Mouse (Mus musculus) heart, postnatal 0 days (tissue): ENCODE results near the gene Snap91. TPM values are rescaled to one million over a fixed set of nuclear protein-coding genes. Genes with fewer than 3 reads are reported as not detected.
A peak's percentile ranks its signal among the peaks of the same experiment; 100 is the strongest.

ENCODE experiments used
- ATAC-seq: fragments of 200-750 bp; cut with Nextera tagmentation; 2 replicates; pipeline ENCODE4 v1.8.0; 2017; ENCODE audit warnings: low read depth, moderate number of reproducible peaks, moderate library complexity; ENCODE audit not compliant: insufficient read depth
- DNase-seq: peaks from one replicate; pipeline ENCODE4 v3.0.0-alpha.2; 2016; ENCODE audit warnings: low spot score
- H3K27ac ChIP-seq: fragments of 300-500 bp; sonication (generic); 2 replicates; pipeline ENCODE4 v1.5.1; 2014; ENCODE audit warnings: low read depth, mild to moderate bottlenecking
- H3K27me3 ChIP-seq: fragments of 300-500 bp; sonication (generic); 2 replicates; pipeline ENCODE4 v1.6.1; 2014; ENCODE audit warnings: low read length, mixed read lengths; ENCODE audit not compliant: control insufficient read depth, insufficient read depth
- H3K36me3 ChIP-seq: fragments of 300-500 bp; sonication (generic); replicated peaks from 2 replicates; pipeline ENCODE4 v1.6.1; 2014; ENCODE audit warnings: low read length, mixed read lengths; ENCODE audit not compliant: control insufficient read depth, insufficient read depth
- H3K4me1 ChIP-seq: fragments of 300-500 bp; sonication (generic); 2 replicates; pipeline ENCODE4 v1.6.1; 2014; ENCODE audit warnings: antibody characterized with exemption; ENCODE audit not compliant: control insufficient read depth, insufficient read depth
- H3K4me2 ChIP-seq: fragments of 300-500 bp; sonication (generic); 2 replicates; pipeline ENCODE4 v1.6.1; 2014; ENCODE audit warnings: low read depth, mild to moderate bottlenecking, low read length, moderate library complexity
- H3K4me3 ChIP-seq: fragments of 300-500 bp; sonication (generic); 2 replicates; pipeline ENCODE4 v1.5.1; 2014; ENCODE audit warnings: low read depth, low read length
- H3K9ac ChIP-seq: fragments of 300-500 bp; sonication (generic); replicated peaks from 2 replicates; pipeline ENCODE4 v1.6.1; 2014; ENCODE audit warnings: low read depth, low read length, mixed read lengths
- H3K9me3 ChIP-seq: fragments of 300-500 bp; sonication (generic); replicated peaks from 2 replicates; pipeline ENCODE4 v1.6.1; 2016; ENCODE audit warnings: low read length; ENCODE audit not compliant: control insufficient read depth
- CTCF ChIP-seq: IDR thresholded peaks from 2 replicates; pipeline ENCODE4 v1.5.1; 2016; ENCODE audit warnings: antibody characterized with exemption, control low read depth, low read depth
- EP300 ChIP-seq: IDR thresholded peaks from 2 replicates; pipeline ENCODE4 v1.6.1; 2016; ENCODE audit warnings: antibody characterized with exemption, low read depth
- WGBS: fragments of 180-500 bp; shearing (Covaris S2); extraction: QIAGEN DNeasy Blood & Tissue Kit; methylation state at CpG from one replicate; pipeline ENCODE4 v1.1.7; 2014; 5-methylcytosine and 5-hydroxymethylcytosine counted together
- polyA plus RNA-seq: library from polyadenylated mRNA; unstranded; fragments of >200 nt; fragmentation: Nextera tagmentation; extraction: Ambion mirVana; gene quantifications from 2 replicates; pipeline ENCODE4 v1.2.1, GENCODE M21; 2015
- total RNA-seq: library from RNA; depleted of rRNA; stranded (reverse); fragments of >200 nt; gene quantifications from 2 replicates; pipeline ENCODE4 v1.2.3, GENCODE M21; 2014; ENCODE audit warnings: low replicate concordance; rRNA removed

Snap91 gene
- total RNA-seq: 55.3 and 66.3 TPM in 2 replicates
- 45.0 and 47.1 TPM in 2 replicates for polyA plus RNA-seq

DNA sequence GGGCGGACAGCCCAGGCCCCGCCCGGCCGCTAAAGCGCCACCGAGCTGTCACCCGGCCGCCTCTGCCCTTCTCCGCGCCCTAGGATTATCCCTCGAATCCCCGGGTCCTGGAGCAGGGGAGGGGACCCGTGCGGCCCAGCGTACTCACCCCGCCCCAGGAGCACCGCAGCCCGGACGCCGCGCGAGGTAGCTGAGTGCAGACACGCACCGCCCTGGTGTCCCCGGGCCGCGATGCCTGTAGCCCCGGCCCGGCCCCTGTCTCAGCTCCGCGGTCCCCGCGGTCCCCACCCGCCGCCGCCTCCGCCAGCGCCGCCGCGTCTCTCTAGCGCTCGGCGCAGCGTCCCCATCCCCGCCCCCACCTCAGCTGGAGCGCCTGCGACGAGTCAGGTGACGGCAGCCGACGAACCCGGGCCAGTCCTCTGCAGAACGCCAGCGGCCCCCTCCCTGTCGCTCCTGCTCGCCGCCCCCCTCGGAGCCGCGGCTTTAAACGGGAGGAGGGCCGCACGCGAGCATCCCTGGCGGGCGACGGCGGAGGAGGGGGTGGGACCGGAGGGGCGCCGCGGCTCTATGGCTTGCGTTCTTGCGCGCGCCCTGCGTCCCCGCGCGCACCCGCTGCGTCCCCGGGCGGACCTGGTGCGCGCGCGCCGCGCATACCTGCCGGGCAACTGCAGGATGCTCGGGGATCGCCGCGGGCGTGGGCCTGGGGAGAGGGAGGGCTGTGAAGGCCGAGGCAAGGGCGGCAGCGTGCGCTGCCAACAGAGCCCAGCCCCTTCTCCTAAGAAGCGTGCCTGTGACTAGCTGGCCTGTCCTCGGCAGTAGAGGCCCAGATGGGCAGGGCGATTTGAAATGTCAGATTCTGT, at the start of gene Snap91:
Snap91 (minus strand) TSS at position 542 of the 860 bp plus-strand sequence.
- Histone ChIP-seq H3K4me1 (peaks cover 3% of the 10 kb centered on the region; the same call in 1 of the 2 replicates), H3K4me2 (peak within 1 kb of the TSS; percentile 68), H3K4me3 (peak within 1 kb of the TSS; percentile 80), H3K27me3 (peaks cover 21% of the 10 kb centered on the region; the same call in 1 of the 2 replicates), H3K27ac (peak within 1 kb of the TSS; percentile 88), H3K36me3 (no peaks in the 10 kb centered on the region), H3K9ac (peak within 1 kb of the TSS; percentile 64), H3K9me3 (no peaks in the 10 kb centered on the region)
- no peak for TF ChIP-seq EP300
- no peak for TF ChIP-seq CTCF
- DNase-seq (peak; percentile 60), ATAC-seq (peak; percentile 88)
- under 1% methylated on average over 92 of the region's 104 CpGs for WGBS

DNA sequence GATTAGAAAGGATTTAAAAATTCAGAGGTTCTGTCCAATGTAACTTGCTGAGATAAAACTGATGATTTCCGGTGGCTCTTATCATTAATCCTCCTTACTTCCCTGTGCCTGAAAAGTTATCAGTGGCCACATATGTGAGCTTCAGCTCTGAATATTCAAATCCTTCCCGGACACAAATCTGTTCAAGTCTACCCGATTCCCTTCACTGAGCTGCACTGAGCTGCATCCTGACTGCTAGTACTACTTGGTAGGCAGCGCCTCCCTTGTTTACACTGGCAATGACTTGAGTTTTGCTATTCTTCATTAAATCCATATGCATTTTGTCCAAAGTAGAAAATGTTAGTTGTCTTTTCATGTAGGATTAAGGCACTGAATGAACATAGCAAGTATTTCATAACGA, 46.1 kb upstream of the Snap91 start:
- no peak for DNase-seq
- TF ChIP-seq EP300: no peak
- no peak for TF ChIP-seq CTCF
- no peak for ATAC-seq
- Histone ChIP-seq H3K4me3 (no peak overlapping the region), H3K4me1 (no peaks in the 10 kb centered on the region), H3K27me3 (no peaks in the 10 kb centered on the region), H3K27ac (no peak overlapping the region), H3K36me3 (no peaks in the 10 kb centered on the region), H3K4me2 (no peak overlapping the region), H3K9me3 (no peaks in the 10 kb centered on the region), H3K9ac (no peak overlapping the region)
- WGBS: 66% methylated on average over 5 of the region's 5 CpGs

DNA sequence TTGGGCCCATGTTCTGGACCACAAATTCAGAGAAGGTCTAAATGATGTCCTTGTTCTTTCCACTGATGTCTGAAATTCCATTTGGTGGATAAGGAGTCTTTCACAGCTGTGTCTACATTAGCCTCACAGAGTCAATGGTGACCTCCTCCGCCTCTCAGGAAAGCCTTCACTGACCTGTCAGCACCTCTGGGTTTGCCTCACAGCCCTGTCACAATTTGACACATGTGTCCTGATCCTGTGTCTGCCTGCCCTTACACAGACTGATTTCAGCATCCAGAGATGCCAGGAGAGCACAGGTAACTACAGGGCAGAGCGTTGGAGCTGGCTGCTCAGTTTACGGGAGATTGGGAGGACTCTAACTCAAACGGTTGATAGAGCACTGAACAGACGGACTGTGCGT, 45.2 kb upstream of the Snap91 start:
- peak; percentile 57 for ATAC-seq

DNA sequence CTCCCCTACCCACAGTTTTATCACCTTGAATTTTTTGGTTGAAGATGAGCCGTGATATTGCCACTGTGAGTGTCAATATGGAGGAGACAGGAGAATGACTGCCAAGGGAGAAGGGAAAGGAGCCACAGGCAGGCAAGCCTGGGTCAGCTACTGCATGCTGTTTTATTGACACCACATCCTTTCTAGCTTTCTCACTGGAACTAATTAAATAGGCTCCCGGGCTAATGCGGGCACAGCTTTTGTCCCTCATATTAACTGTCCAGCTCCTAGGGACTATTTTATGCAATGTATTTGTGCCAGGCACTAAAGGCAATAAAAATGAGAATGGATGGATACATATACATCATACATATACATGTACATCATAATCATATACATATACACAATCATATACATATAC, 42.0 kb upstream of the Snap91 start:
- Histone ChIP-seq H3K4me1 (no peaks in the 10 kb centered on the region), H3K4me3 (no peak overlapping the region), H3K4me2 (no peak overlapping the region), H3K27me3 (no peaks in the 10 kb centered on the region), H3K9ac (no peak overlapping the region), H3K9me3 (no peaks in the 10 kb centered on the region), H3K27ac (no peak overlapping the region), H3K36me3 (no peaks in the 10 kb centered on the region)
- WGBS: 91% methylated on average over 3 of the region's 3 CpGs
- no peak for ATAC-seq
- no peak for DNase-seq
- TF ChIP-seq CTCF: no peak
- no peak for TF ChIP-seq EP300

More for the DNA sequence above, 45.2 kb upstream of the Snap91 start:
- no peaks in the 10 kb centered on the region for H3K9me3 ChIP-seq
- TF ChIP-seq CTCF (no peak), EP300 (no peak)
- no peaks in the 10 kb centered on the region for H3K27me3 ChIP-seq
- 45% methylated on average over 6 of the region's 6 CpGs for WGBS
- peak; percentile 23 for DNase-seq
- H3K27ac ChIP-seq: no peak overlapping the region
- H3K4me1 ChIP-seq: no peaks in the 10 kb centered on the region
- H3K9ac ChIP-seq: no peak overlapping the region
- H3K4me2 ChIP-seq: no peak overlapping the region
- H3K36me3 ChIP-seq: no peaks in the 10 kb centered on the region
- H3K4me3 ChIP-seq: no peak overlapping the region

DNA sequence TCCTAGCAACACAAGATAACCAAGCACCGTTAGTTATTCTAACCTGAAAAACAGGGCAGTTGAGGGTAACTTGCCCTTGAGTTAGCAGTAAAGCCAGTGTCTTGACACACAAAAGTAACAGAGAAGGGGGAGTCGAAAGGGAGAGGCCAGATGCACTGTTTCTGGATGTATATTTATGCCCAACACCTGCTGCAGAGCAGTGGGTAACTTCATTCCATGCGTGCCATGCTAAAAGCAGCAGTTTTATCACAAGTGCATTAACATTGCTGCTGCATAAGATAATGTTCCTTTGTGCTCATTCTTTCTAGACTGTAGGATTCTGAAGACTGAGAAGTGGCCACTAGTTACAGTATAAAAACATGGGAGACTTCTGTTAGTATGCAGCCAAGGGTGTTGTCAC, 36.1 kb upstream of the Snap91 start:
- Histone ChIP-seq H3K27me3 (no peaks in the 10 kb centered on the region), H3K27ac (peak overlapping the region; percentile 84), H3K9me3 (no peaks in the 10 kb centered on the region), H3K9ac (no peak overlapping the region), H3K4me3 (no peak overlapping the region), H3K36me3 (no peaks in the 10 kb centered on the region), H3K4me2 (no peak overlapping the region; the same call in 1 of the 2 replicates), H3K4me1 (peaks cover 4% of the 10 kb centered on the region; the same call in 1 of the 2 replicates)
- WGBS: 22% methylated on average over 3 of the region's 3 CpGs
- no peak for TF ChIP-seq EP300
- TF ChIP-seq CTCF: no peak
- DNase-seq (peak; percentile 41), ATAC-seq (peak; percentile 71)
